Mouse (Mus musculus) heart, adult 2 months (tissue): Measurements from ENCODE around the gene Acot7. TPM values are rescaled to one million over a fixed set of nuclear protein-coding genes. Genes with fewer than 3 reads are reported as not detected.

Experiments used
- DNase-seq, 2 experiments: peaks; one replicate each; pipeline ENCODE4 v3.0.0; 2021
- H3K27ac ChIP-seq: fragments of 200-600 bp; 2 replicates; pipeline ENCODE4 v1.8.1; 2022
- H3K27me3 ChIP-seq: fragments of 200-500 bp; 2 replicates; pipeline ENCODE4 v1.6.1; 2012; ENCODE audit warnings: mild to moderate bottlenecking, low read length, inconsistent platforms, mixed read lengths; ENCODE audit not compliant: control insufficient read depth, insufficient read depth
- H3K36me3 ChIP-seq: fragments of 200-500 bp; 2 replicates; pipeline ENCODE4 v1.6.1; 2012; ENCODE audit warnings: low read length, inconsistent platforms; ENCODE audit not compliant: control insufficient read depth, insufficient read depth
- H3K4me1 ChIP-seq: fragments of 200-500 bp; 2 replicates; pipeline ENCODE4 v1.6.1; 2011; ENCODE audit warnings: low read length; ENCODE audit not compliant: control insufficient read depth, insufficient read depth
- H3K4me3 ChIP-seq: fragments of 200-600 bp; 2 replicates; pipeline ENCODE4 v1.8.1; 2022
- H3K79me2 ChIP-seq: fragments of 200-500 bp; replicated peaks from 2 replicates; pipeline ENCODE4 v1.6.1; 2012; ENCODE audit warnings: mild to moderate bottlenecking, inconsistent platforms, low read length, moderate library complexity, mixed read lengths; ENCODE audit not compliant: control insufficient read depth, insufficient read depth
- H3K9ac ChIP-seq: fragments of 200-500 bp; 2 replicates; pipeline ENCODE4 v1.6.1; 2012; ENCODE audit warnings: low read depth, mild to moderate bottlenecking, control low read depth, inconsistent platforms, low read length, mixed read lengths
- CTCF ChIP-seq: fragments of 200-600 bp; IDR thresholded peaks from 2 replicates; pipeline ENCODE4 v1.8.1; 2022; ENCODE audit warnings: antibody characterized with exemption, mild to moderate bottlenecking, moderate library complexity
- EP300 ChIP-seq: fragments of 200-500 bp; IDR thresholded peaks from 2 replicates; pipeline ENCODE4 v1.6.1; 2011; ENCODE audit warnings: low read depth, low read length, control low read depth; ENCODE audit not compliant: insufficient read depth
- POLR2A ChIP-seq: fragments of 200-500 bp; IDR thresholded peaks from 2 replicates; pipeline ENCODE4 v1.6.1; 2011; ENCODE audit warnings: mild to moderate bottlenecking, low read depth, low read length, control low read depth; ENCODE audit not compliant: insufficient read depth
- WGBS: fragments of 180-500 bp; shearing (Covaris S2); methylation state at CpG from one replicate; pipeline ENCODE4 v1.1.7; 2018; 5-methylcytosine and 5-hydroxymethylcytosine counted together
- intact Hi-C: fragments of 180-260 bp; cut with DNase I; formaldehyde crosslinking; loops from one replicate; pipeline ENCODE4 v1.15.1; 2025
- polyA plus RNA-seq: library from polyadenylated mRNA; depleted of rRNA; stranded (reverse); fragments of >200 nt; gene quantifications from 2 replicates; pipeline ENCODE4 v1.2.3, GENCODE M21; 2012
- total RNA-seq, 2 experiments: library from RNA; stranded (reverse); gene quantifications; 2 replicates each; pipeline ENCODE4 v1.2.3; 2021

Gene Acot7
- total and polyA plus RNA-seq, 3 experiments, result 51.7 to 64.8 (median 58.1) TPM

- no peaks in the 10 kb centered on the region for H3K36me3 ChIP-seq
- no peak overlapping the region for H3K9ac ChIP-seq
- no peaks in the 10 kb centered on the region for H3K79me2 ChIP-seq
- intact Hi-C loops, result loop anchor here (2.0 kb wide), 2 partner anchors 26 to 58 kb away; no protein-coding TSS in a partner anchor
- no peak for DNase-seq
- peak overlapping the region; percentile 68 for H3K27ac ChIP-seq
- WGBS, result 49% methylated on average over 3 of the region's 3 CpGs
- peaks cover 23% of the 10 kb centered on the region for H3K4me1 ChIP-seq
- H3K4me3 ChIP-seq, result no peak overlapping the region
- TF ChIP-seq CTCF (no peak), EP300 (no peak), POLR2A (no peak)
- no peaks in the 10 kb centered on the region for H3K27me3 ChIP-seq
These were observed 95.3 kb downstream of the Acot7 start for GRCm38 (mm10) chr4:152273191-152273590.

DNA sequence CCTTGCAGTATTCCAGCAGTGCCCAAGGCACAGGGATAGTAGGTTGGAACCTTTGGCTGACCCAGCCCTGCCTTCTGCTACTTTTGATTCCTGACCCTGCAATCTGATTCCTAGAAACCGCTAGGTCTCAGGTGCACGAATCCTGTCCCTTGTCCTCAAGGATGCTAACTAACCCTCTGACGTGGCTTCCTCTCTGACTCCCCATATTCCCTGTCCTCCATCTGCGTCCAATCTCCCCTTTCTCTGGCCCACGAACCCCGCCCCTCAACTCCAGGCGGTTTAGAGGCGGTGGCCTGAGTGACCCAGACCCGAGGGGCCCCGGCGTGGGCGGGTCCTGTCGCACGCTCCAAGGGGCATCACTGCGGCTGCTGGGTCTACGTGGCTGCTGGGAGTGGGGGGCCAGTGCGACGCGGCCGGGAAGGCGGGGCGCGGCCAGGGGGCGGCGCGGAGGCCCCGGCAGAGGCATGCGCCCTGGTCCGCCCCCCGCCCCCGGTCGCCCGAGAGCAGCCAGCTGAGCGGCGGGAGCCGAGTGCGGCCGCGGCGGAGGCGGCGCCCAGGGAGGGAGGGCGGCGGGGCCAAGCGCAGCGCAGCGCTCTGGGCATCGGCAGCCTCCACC lies 95.8 kb downstream of the Acot7 start, which contains the start of gene Gpr153:
Gpr153 (plus strand) TSS at position 612 of the 616 bp plus-strand sequence.
- WGBS, result 6% methylated on average over 39 of the region's 48 CpGs
- H3K4me1 ChIP-seq, result peaks cover 21% of the 10 kb centered on the region
- peak within 1 kb of the TSS; percentile 78 for H3K27ac ChIP-seq
- no peaks in the 10 kb centered on the region for H3K36me3 ChIP-seq
- H3K27me3 ChIP-seq, result no peaks in the 10 kb centered on the region
- H3K9ac ChIP-seq, result peak within 1 kb of the TSS; percentile 65
- intact Hi-C loops, result loop anchor here (2.0 kb wide), 2 partner anchors 27 to 59 kb away; no protein-coding TSS in a partner anchor
- TF ChIP-seq CTCF (no peak), EP300 (no peak), POLR2A (no peak)
- H3K79me2 ChIP-seq, result no peaks in the 10 kb centered on the region
- peak within 1 kb of the TSS; percentile 50 for H3K4me3 ChIP-seq
- DNase-seq, result peak; percentile 78 to 82

GRCm38 (mm10) chr4:152274681-152275131 lies 96.8 kb downstream of the Acot7 start:
- no peaks in the 10 kb centered on the region for H3K27me3 ChIP-seq
- peak; percentile 68 to 71 for DNase-seq
- peak overlapping the region; percentile 78 for H3K27ac ChIP-seq
- peak overlapping the region; percentile 65 for H3K9ac ChIP-seq
- intact Hi-C loops, result no loop called here
- TF ChIP-seq EP300, result no peak
- peak; percentile 67 for TF ChIP-seq POLR2A
- peaks cover 21% of the 10 kb centered on the region for H3K4me1 ChIP-seq
- H3K4me3 ChIP-seq, result peak overlapping the region; percentile 50
- H3K79me2 ChIP-seq, result no peaks in the 10 kb centered on the region
- no peaks in the 10 kb centered on the region for H3K36me3 ChIP-seq
- 23% methylated on average over 20 of the region's 20 CpGs for WGBS

GRCm38 (mm10) chr4:152276389-152277347 lies 98.7 kb downstream of the Acot7 start:
- WGBS, result 60% methylated on average over 10 of the region's 10 CpGs
- no peak overlapping the region for H3K27ac ChIP-seq
- H3K79me2 ChIP-seq, result no peaks in the 10 kb centered on the region
- no peak overlapping the region for H3K4me3 ChIP-seq
- no peaks in the 10 kb centered on the region for H3K27me3 ChIP-seq
- no peaks in the 10 kb centered on the region for H3K36me3 ChIP-seq
- peaks cover 15% of the 10 kb centered on the region for H3K4me1 ChIP-seq
- peak; percentile 74 for TF ChIP-seq CTCF
- TF ChIP-seq POLR2A, result no peak
- DNase-seq, result no peak
- intact Hi-C loops, result no loop called here
- H3K9ac ChIP-seq, result no peak overlapping the region

DNA sequence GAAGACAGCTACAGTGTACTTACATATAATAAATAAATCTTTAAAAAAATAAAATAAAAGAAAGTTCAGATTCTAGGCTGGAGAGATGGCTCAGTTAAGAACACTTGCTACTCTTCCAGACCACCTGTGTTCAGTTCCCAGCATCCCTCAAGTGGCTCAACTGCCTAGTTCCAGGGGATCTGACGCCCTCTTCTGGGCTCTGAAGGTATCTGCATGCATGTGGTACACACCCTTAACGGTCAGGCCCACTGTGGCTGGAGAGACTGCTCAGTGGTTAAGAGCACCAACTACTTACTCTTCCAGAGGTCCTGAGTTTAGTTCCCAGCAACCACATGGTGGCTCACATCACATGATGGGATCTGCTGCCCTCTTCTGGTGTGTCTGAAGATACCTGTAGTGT lies 100.0 kb downstream of the Acot7 start:
- Histone ChIP-seq H3K27ac (no peak overlapping the region), H3K9ac (no peak overlapping the region), H3K79me2 (no peaks in the 10 kb centered on the region), H3K27me3 (peaks cover 6% of the 10 kb centered on the region), H3K4me3 (no peak overlapping the region), H3K4me1 (peaks cover 7% of the 10 kb centered on the region), H3K36me3 (no peaks in the 10 kb centered on the region)
- WGBS, result 78% methylated on average over 2 of the region's 2 CpGs
- TF ChIP-seq POLR2A, result no peak
- TF ChIP-seq CTCF, result peak; percentile 5; the same call in 1 of the 2 replicates
- TF ChIP-seq EP300, result no peak
- intact Hi-C loops, result no loop called here
- DNase-seq, result no peak
